Mouse (Mus musculus): ENCODE results near the gene Rhob.

Rhob gene

GRCm38 (mm10) chr12:8499871-8500596 is at the start of gene Rhob:
Gene Rhob (minus strand): TSS chr12:8500009.
- DNase-seq (ENCODE audit: low read depth, low spot score): peak; percentile 91

DNA sequence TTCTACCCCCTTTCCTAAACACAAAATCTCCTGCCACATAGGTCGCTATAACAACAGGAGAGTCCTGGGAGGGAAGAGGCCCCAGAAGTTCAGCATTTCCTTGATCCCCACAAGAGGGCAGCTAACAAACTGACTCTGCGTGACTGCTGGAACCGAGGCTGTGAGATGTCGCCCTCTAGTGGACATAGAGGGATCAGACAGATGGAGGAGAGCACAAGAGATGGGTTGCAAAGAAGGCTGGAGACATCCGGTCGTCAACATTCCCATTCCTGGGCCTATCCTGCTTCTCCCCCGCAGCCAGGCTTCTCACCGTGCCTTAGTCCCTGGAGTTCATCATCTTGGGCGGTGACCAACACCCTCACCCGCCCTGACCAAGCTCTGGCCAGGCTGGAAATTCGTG is 47.5 kb upstream of the Rhob start:
- DNase-seq (ENCODE audit: low read depth, low spot score): peak; percentile 84

DNA sequence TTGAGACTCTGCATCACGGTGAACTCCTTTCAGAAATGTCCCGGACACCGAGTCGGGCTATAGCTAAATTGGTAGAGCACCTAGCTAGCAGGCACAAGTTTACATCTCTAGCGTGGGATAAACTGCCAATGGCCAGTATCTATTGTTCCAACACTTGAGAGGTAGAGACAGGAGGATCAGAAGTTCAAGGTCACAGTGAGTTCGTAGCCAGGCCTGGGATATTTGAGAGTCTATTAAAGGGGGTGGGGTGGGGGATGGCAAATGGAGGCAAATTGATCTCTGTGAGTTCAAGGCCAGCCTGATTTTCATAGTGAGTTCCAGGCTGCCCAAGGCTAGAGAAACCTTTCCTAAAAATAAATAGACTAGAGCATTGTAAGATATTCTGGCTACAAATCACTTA is 47.0 kb upstream of the Rhob start:
- no peak for DNase-seq (ENCODE audit: low read depth, low spot score)

GRCm38 (mm10) chr12:8545066-8545610 is 45.3 kb upstream of the Rhob start:
- DNase-seq (ENCODE audit: low read depth, low spot score): no peak

- no peak for DNase-seq (ENCODE audit: low read depth, low spot score)
Observed at GRCm38 (mm10) chr12:8542371-8542770, 42.6 kb upstream of the Rhob start.

- DNase-seq (ENCODE audit: low read depth, low spot score): no peak
Observed at GRCm38 (mm10) chr12:8539471-8539870, 39.7 kb upstream of the Rhob start.

DNA sequence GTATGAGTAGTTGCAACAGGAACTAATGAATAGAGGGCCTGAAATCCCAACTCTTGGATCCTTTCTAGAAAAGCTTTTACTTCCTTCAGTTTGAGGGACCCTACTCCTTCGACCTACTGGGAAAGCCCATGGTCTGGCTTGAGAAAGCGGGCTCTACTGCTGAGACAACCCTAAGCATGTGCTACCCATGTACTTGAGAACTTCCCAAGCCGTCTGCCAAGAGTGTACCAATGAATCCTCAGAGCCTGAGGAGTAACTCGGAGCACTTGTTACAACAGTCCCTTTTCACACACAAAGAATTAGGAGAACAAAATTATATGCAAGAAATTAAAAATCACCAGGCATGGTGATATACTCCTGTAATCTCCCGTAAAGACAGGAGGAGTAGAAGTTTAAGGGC is 37.5 kb upstream of the Rhob start:
- DNase-seq (ENCODE audit: low read depth, low spot score): no peak

- DNase-seq (ENCODE audit: low read depth, low spot score): no peak
Observed at GRCm38 (mm10) chr12:8536221-8536965, 36.6 kb upstream of the Rhob start.

- no peak for DNase-seq (ENCODE audit: low read depth, low spot score)
Observed at GRCm38 (mm10) chr12:8535596-8535995, 35.8 kb upstream of the Rhob start.

GRCm38 (mm10) chr12:8534915-8535314 is 35.1 kb upstream of the Rhob start:
- DNase-seq (ENCODE audit: low read depth, low spot score): no peak

GRCm38 (mm10) chr12:8527770-8528169 is 28.0 kb upstream of the Rhob start:
- DNase-seq (ENCODE audit: low read depth, low spot score): no peak

DNA sequence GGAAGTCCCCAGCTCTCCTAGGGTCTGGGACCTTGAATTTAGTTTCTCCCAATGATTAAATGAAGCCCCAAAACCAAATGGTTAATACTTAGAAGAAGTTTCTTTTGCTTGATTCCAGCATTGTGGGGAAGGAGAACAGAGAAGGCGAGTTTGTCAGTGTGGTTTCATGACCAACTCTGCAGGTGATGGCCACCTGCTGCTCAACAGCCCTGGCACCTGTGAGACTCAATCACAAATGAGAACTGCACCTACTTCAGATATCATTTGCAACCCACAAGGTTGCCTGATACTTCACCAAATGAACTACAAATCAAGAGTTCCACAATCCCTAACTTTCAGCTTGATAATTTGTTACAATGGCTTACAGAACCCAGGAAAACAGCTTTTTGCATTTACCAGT is 27.4 kb upstream of the Rhob start:
- DNase-seq (ENCODE audit: low read depth, low spot score): no peak

- DNase-seq (ENCODE audit: low read depth, low spot score): no peak
Observed at GRCm38 (mm10) chr12:8524062-8524461, 24.3 kb upstream of the Rhob start.

GRCm38 (mm10) chr12:8522711-8523110 is 22.9 kb upstream of the Rhob start:
- DNase-seq (ENCODE audit: low read depth, low spot score): no peak

- peak; percentile 90 for DNase-seq (ENCODE audit: low read depth, low spot score)
Observed at GRCm38 (mm10) chr12:8521375-8522047, 21.7 kb upstream of the Rhob start.

GRCm38 (mm10) chr12:8519431-8520160 is 19.8 kb upstream of the Rhob start:
- DNase-seq (ENCODE audit: low read depth, low spot score): peak; percentile 35

DNA sequence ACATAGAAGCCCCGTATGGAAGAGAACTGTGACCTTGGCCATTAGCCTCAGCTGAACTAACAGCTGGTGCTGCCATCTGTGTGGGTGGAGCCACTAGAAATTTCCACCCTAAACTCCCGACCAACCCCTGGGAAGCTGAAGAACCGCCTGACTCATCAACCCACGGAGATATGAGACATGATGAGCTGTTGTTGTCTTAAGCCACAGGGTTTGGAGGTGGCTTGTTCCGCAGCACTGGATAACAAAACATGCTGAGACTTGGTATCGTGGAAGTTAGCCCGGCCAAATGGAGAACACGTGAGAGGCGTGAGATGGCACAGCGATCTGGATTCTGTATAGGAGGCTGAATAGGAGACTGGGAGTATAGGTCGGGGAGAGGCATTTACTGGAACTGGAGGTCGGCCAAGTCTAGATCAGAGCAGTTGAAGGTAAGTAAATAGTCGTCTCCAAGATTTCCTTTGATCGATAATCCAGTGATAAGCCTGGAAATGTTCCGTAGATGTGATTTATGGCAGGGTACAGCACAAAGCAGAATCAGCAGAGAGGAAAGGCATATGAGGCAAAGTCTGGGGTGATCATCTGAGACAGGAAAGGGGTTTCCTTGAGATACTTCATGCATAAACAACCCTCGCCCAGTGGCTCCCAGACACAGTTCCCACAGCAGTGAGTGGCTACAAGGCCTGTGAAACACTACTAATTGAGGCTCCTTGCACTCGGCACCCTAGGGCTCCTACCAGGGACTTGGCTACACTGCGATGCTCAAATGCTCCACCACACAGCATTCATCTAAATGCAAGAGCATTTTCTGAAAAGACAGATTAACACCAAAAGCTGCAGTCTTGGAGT is 11.5 kb upstream of the Rhob start:
- no peak for DNase-seq (ENCODE audit: low read depth, low spot score)

- no peak for DNase-seq (ENCODE audit: low read depth, low spot score)
Observed at GRCm38 (mm10) chr12:8510317-8510988, 10.6 kb upstream of the Rhob start.

GRCm38 (mm10) chr12:8509693-8510092 is 9.9 kb upstream of the Rhob start:
- DNase-seq (ENCODE audit: low read depth, low spot score): no peak

Measured in CD4-positive helper T cell, adult 2 months (primary cell).